Mouse (Mus musculus) CH12.LX (cell line): Measurements from ENCODE around the gene Ly6g6c. TPM values are rescaled to one million over a fixed set of nuclear protein-coding genes. Genes with fewer than 3 reads are reported as not detected.

ENCODE experiments used
- DNase-seq: peaks from one replicate; pipeline ENCODE4 v3.0.0-alpha.2; 2013; ENCODE audit errors: extremely low read depth
- H3K27ac ChIP-seq: 2 replicates; pipeline ENCODE4 v1.5.1; 2012; ENCODE audit warnings: low read depth, mild to moderate bottlenecking, control low read depth, moderate library complexity; ENCODE audit not compliant: insufficient read depth
- H3K27me3 ChIP-seq: replicated peaks from 2 replicates; pipeline ENCODE3; 2012; ENCODE audit warnings: inconsistent platforms
- H3K36me3 ChIP-seq, 2 experiments: replicated peaks in 1 of 2; 2 replicates each; pipeline versions ENCODE3 to v1.6.1; 2012; ENCODE audit warnings: inconsistent platforms in 1 of 2, low read length in 1 of 2, mild to moderate bottlenecking in 1 of 2, mixed read lengths in 1 of 2, moderate library complexity in 1 of 2; ENCODE audit not compliant: control insufficient read depth in 1 of 2, insufficient read depth in 1 of 2
- H3K4me1 ChIP-seq, 2 experiments: 2 replicates each; pipeline ENCODE4 v1.6.1; 2012; ENCODE audit warnings: inconsistent platforms in 1 of 2, moderate library complexity in 1 of 2; ENCODE audit not compliant: insufficient read depth in 2 of 2, control insufficient read depth in 1 of 2
- H3K4me2 ChIP-seq: 2 replicates; pipeline ENCODE4 v1.6.1; 2012; ENCODE audit warnings: low read depth, mild to moderate bottlenecking, control low read depth; ENCODE audit not compliant: poor library complexity, insufficient read depth, severe bottlenecking
- H3K4me3 ChIP-seq, 3 experiments: fragments of 150-350 bp in 1 of 3; sonication (generic) in 1 of 3; replicated peaks in 1 of 3; 2 replicates each; pipeline versions ENCODE3 to v1.5.1; 2011 to 2012; ENCODE audit warnings: low read depth in 2 of 3, low read length in 2 of 3, mild to moderate bottlenecking in 2 of 3, moderate library complexity in 2 of 3, control low read depth in 1 of 3, improper control_type of control experiment in 1 of 3, inconsistent platforms in 1 of 3, mixed read lengths in 1 of 3; ENCODE audit not compliant: poor library complexity in 1 of 3
- H3K79me2 ChIP-seq: replicated peaks from 2 replicates; pipeline ENCODE4 v1.6.1; 2012; ENCODE audit warnings: mild to moderate bottlenecking, moderate library complexity; ENCODE audit not compliant: control insufficient read depth, poor library complexity, insufficient read depth, severe bottlenecking; ENCODE audit errors: extremely low read depth
- H3K9ac ChIP-seq: 2 replicates; pipeline ENCODE4 v1.6.1; 2012; ENCODE audit warnings: low read depth, mild to moderate bottlenecking, control low read depth, moderate library complexity; ENCODE audit not compliant: insufficient read depth
- H3K9me3 ChIP-seq: replicated peaks from 2 replicates; pipeline ENCODE3; 2012; ENCODE audit warnings: low read length, inconsistent platforms, mixed read lengths
- BHLHE40 ChIP-seq: IDR thresholded peaks from 2 replicates; pipeline ENCODE4 v1.6.1; 2011; ENCODE audit warnings: mild to moderate bottlenecking, low read depth, low read length, improper control_type of control experiment
- CHD1 ChIP-seq: IDR thresholded peaks from 2 replicates; pipeline ENCODE4 v1.6.1; 2012; ENCODE audit warnings: low read depth, low read length, improper control_type of control experiment, inconsistent platforms
- CHD2 ChIP-seq: IDR thresholded peaks from 2 replicates; pipeline ENCODE4 v1.6.1; 2011; ENCODE audit warnings: low read length, improper control_type of control experiment
- CTCF ChIP-seq, 2 experiments: IDR thresholded peaks in 1 of 2; conservative IDR thresholded peaks in 1 of 2; 2 replicates each; pipeline ENCODE4 v1.5.1; 2011 to 2012; ENCODE audit warnings: low read depth in 2 of 2, low read length in 2 of 2, improper control_type of control experiment in 1 of 2, inconsistent platforms in 1 of 2, mild to moderate bottlenecking in 1 of 2, moderate library complexity in 1 of 2
- EP300 ChIP-seq: IDR thresholded peaks from 2 replicates; pipeline ENCODE4 v1.6.1; 2011; ENCODE audit warnings: low read length, improper control_type of control experiment
- HCFC1 ChIP-seq: IDR thresholded peaks from 2 replicates; pipeline ENCODE4 v1.6.1; 2012; ENCODE audit warnings: low read depth, mild to moderate bottlenecking, inconsistent platforms, low read length, improper control_type of control experiment
- KAT2A ChIP-seq: IDR thresholded peaks from 2 replicates; pipeline ENCODE4 v1.6.1; 2012; ENCODE audit warnings: low read length, improper control_type of control experiment, inconsistent platforms; ENCODE audit not compliant: insufficient replicate concordance
- MEF2A ChIP-seq: IDR thresholded peaks from 2 replicates; pipeline ENCODE4 v1.6.1; 2014; ENCODE audit warnings: low read depth, mild to moderate bottlenecking, inconsistent platforms, low read length, improper control_type of control experiment, borderline replicate concordance
- MXI1 ChIP-seq: IDR thresholded peaks from 2 replicates; pipeline ENCODE4 v1.6.1; 2011; ENCODE audit warnings: mild to moderate bottlenecking, low read depth, low read length, improper control_type of control experiment
- MYC ChIP-seq: IDR thresholded peaks from 2 replicates; pipeline ENCODE4 v1.6.1; 2011; ENCODE audit warnings: low read depth, mild to moderate bottlenecking, improper control_type of control experiment, low read length
- PAX5 ChIP-seq: IDR thresholded peaks from 2 replicates; pipeline ENCODE4 v1.6.1; 2012; ENCODE audit warnings: low read length, inconsistent platforms, mixed read lengths
- RCOR1 ChIP-seq: conservative IDR thresholded peaks from 2 replicates; pipeline ENCODE4 v1.6.1; 2012; ENCODE audit warnings: low read depth, mild to moderate bottlenecking, inconsistent platforms, low read length, improper control_type of control experiment
- SMC3 ChIP-seq: IDR thresholded peaks from 2 replicates; pipeline ENCODE4 v1.6.1; 2011; ENCODE audit warnings: low read depth, low read length, improper control_type of control experiment
- TCF12 ChIP-seq: IDR thresholded peaks from 2 replicates; pipeline ENCODE4 v1.6.1; 2014; ENCODE audit warnings: low read depth, mild to moderate bottlenecking, inconsistent platforms, low read length, improper control_type of control experiment
- ZNF384 ChIP-seq: IDR thresholded peaks from 2 replicates; pipeline ENCODE4 v1.6.1; 2012; ENCODE audit warnings: low read depth, low read length, improper control_type of control experiment, inconsistent platforms
- dilution Hi-C: fragments of 300-500 bp; cut with MboI; formaldehyde crosslinking; loops from 2 replicates; pipeline ENCODE4 v1.14.3; 2020; ENCODE audit warnings: low sequenced_read_pairs; ENCODE audit not compliant: extremely low pct_unique_long_range_greater_than_20kb, extremely low pct_ligation_motif_present
- in situ Hi-C: fragments of 300-500 bp; cut with MboI; formaldehyde crosslinking; loops from 3 replicates; pipeline ENCODE4 v1.14.3; 2019; ENCODE audit warnings: low sequenced_read_pairs, low pct_ligation_motif_present, low pct_unique_long_range_greater_than_20kb, mixed read lengths
- polyA plus RNA-seq: library from polyadenylated mRNA; unstranded; fragments of >175 nt; gene quantifications from 2 replicates; pipeline ENCODE4 v1.2.1, GENCODE M21; 2012; ENCODE audit warnings: low read depth; ENCODE audit not compliant: insufficient read length
- total RNA-seq, 2 experiments: library from RNA; depleted of rRNA; stranded (reverse); fragments of 300-350 nt in 1 of 2; fragments of >200 nt in 1 of 2; gene quantifications; 2 replicates each; pipeline ENCODE4 v1.2.3; 2012 to 2014

The Ly6g6c gene
- total and polyA plus RNA-seq, 3 experiments, result 0.30 TPM; not detected in 2

GRCm38 (mm10) chr17:35051156-35052086 lies 13.8 kb upstream of the Ly6g6c start (continued):
- TF ChIP-seq CTCF (conservative IDR thresholded peaks at IDR 0.05 in 1 of 2, IDR thresholded peaks at IDR 0.05 in 1 of 2; ENCODE audit: low read depth in 2 of 2, low read length in 2 of 2), result no peak

GRCm38 (mm10) chr17:35052271-35052798 lies 12.9 kb upstream of the Ly6g6c start:
- in situ Hi-C loops, result no loop called here
- no peak for DNase-seq
- H3K27me3 ChIP-seq, result no peaks in the 10 kb centered on the region
- H3K36me3 ChIP-seq, result peaks cover 41 to 47% of the 10 kb centered on the region in 2 experiments
- peaks cover 7% of the 10 kb centered on the region for H3K9me3 ChIP-seq
- dilution Hi-C loops, result no loop called here
- H3K4me1 ChIP-seq, result peaks cover 9 to 26% of the 10 kb centered on the region in 2 experiments
- TF ChIP-seq KAT2A, result no peak
- TF ChIP-seq BHLHE40, result peak; percentile 31; the same call in 1 of the 2 replicates
- peak overlapping the region; percentile 79 to 94 (median 86) for H3K4me3 ChIP-seq
- peaks cover 27% of the 10 kb centered on the region for H3K79me2 ChIP-seq
- peak overlapping the region; percentile 58 for H3K4me2 ChIP-seq
- H3K27ac ChIP-seq, result peak overlapping the region; percentile 96
- H3K9ac ChIP-seq, result peak overlapping the region; percentile 55

GRCm38 (mm10) chr17:35055691-35056495 lies 9.3 kb upstream of the Ly6g6c start:
- H3K27ac ChIP-seq, result no peak overlapping the region
- in situ Hi-C loops (no loop called here), dilution Hi-C loops (no loop called here)
- no peaks in the 10 kb centered on the region for H3K27me3 ChIP-seq
- H3K36me3 ChIP-seq, result peaks cover 69 to 83% of the 10 kb centered on the region in 2 experiments
- peaks cover 7% of the 10 kb centered on the region for H3K9me3 ChIP-seq
- H3K79me2 ChIP-seq, result peaks cover 20% of the 10 kb centered on the region
- H3K4me1 ChIP-seq, result peaks cover 9 to 20% of the 10 kb centered on the region in 2 experiments
- H3K4me3 ChIP-seq, result no peak overlapping the region
- TF ChIP-seq MXI1 (no peak), SMC3 (no peak)
- no peak overlapping the region for H3K9ac ChIP-seq
- no peak overlapping the region for H3K4me2 ChIP-seq
- DNase-seq, result no peak

GRCm38 (mm10) chr17:35057090-35057489 lies 8.1 kb upstream of the Ly6g6c start:
- H3K4me3 ChIP-seq, result no peak overlapping the region
- no peak overlapping the region for H3K27ac ChIP-seq
- peaks cover 7% of the 10 kb centered on the region for H3K9me3 ChIP-seq
- no peak overlapping the region for H3K4me2 ChIP-seq
- in situ Hi-C loops, result no loop called here
- TF ChIP-seq CHD1, result no peak
- TF ChIP-seq ZNF384, result no peak
- TF ChIP-seq EP300, result no peak
- no peak for TF ChIP-seq MEF2A
- no peak for TF ChIP-seq RCOR1
- TF ChIP-seq PAX5, result no peak
- TF ChIP-seq CHD2, result no peak
- TF ChIP-seq HCFC1, result no peak
- no peak for TF ChIP-seq CTCF (conservative IDR thresholded peaks at IDR 0.05 in 1 of 2, IDR thresholded peaks at IDR 0.05 in 1 of 2; ENCODE audit: low read depth in 2 of 2, low read length in 2 of 2)
- TF ChIP-seq MYC, result no peak
- TF ChIP-seq TCF12, result no peak
- H3K9ac ChIP-seq, result no peak overlapping the region
- H3K27me3 ChIP-seq, result no peaks in the 10 kb centered on the region
- no peak for DNase-seq
- H3K4me1 ChIP-seq, result peaks cover 9 to 17% of the 10 kb centered on the region in 2 experiments
- H3K36me3 ChIP-seq, result peaks cover 75 to 93% of the 10 kb centered on the region in 2 experiments
- peaks cover 18% of the 10 kb centered on the region for H3K79me2 ChIP-seq
- dilution Hi-C loops, result no loop called here
